Mouse (Mus musculus): ENCODE results near the gene Mrps16. TPM values are rescaled to one million over a fixed set of nuclear protein-coding genes. Genes with fewer than 3 reads are reported as not detected.

Mrps16 gene
- polyA plus RNA-seq, 1 experiment from 2014 or later = 62.8 TPM

DNA sequence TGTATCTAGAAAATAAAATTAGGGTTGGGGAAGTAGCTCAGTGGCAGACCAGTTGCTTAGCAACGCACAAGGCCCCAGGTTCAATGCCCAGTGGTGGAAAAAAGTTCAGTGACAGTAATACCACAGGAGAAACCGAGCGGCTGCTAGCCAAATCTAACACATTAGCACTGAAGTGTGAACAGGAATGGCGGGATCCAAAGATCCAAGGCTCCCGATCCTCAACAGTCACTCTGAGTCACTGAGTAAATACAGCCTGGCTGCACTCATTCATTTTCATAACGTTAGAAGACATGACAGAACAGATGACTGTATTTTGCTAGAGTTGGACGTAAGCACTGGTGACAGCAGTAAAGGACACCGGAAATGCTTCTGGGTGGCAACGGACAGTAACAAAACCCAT is 47.5 kb downstream of the Mrps16 start:
- Histone ChIP-seq H3K4me2 (ENCODE audit: low read length) (no peak overlapping the region), H3K4me1 (ENCODE audit: control insufficient read depth, insufficient read depth, low read length) (peaks cover 18% of the 10 kb centered on the region), H3K9ac (replicated peaks; ENCODE audit: low read length) (no peak overlapping the region), H3K4me3 (replicated peaks; ENCODE audit: low read depth, low read length) (no peak overlapping the region), H3K9me3 (ENCODE audit: control insufficient read depth, low read length) (no peaks in the 10 kb centered on the region), H3K27ac (replicated peaks; ENCODE audit: low read depth, low read length) (no peak overlapping the region), H3K36me3 (ENCODE audit: control insufficient read depth, insufficient read depth, low read length) (peaks cover 28% of the 10 kb centered on the region), H3K27me3 (ENCODE audit: control insufficient read depth, insufficient read depth, low read length) (no peaks in the 10 kb centered on the region)
- ATAC-seq (ENCODE audit: low FRiP score, low TSS enrichment) = no peak
- no peak for DNase-seq
- 92% methylated on average over 9 of the region's 9 CpGs for WGBS

GRCm38 (mm10) chr14:20340866-20341265 is 52.6 kb downstream of the Mrps16 start:
- H3K9me3 ChIP-seq (ENCODE audit: control insufficient read depth, low read length) = no peaks in the 10 kb centered on the region
- H3K9ac ChIP-seq (replicated peaks; ENCODE audit: low read length) = no peak overlapping the region
- H3K36me3 ChIP-seq (ENCODE audit: control insufficient read depth, insufficient read depth, low read length) = peaks cover 45% of the 10 kb centered on the region
- DNase-seq = no peak
- H3K27me3 ChIP-seq (ENCODE audit: control insufficient read depth, insufficient read depth, low read length) = no peaks in the 10 kb centered on the region
- no peak overlapping the region for H3K4me3 ChIP-seq (replicated peaks; ENCODE audit: low read depth, low read length)
- no peak overlapping the region for H3K27ac ChIP-seq (replicated peaks; ENCODE audit: low read depth, low read length)
- no peaks in the 10 kb centered on the region for H3K4me1 ChIP-seq (ENCODE audit: control insufficient read depth, insufficient read depth, low read length)
- ATAC-seq (ENCODE audit: low FRiP score, low TSS enrichment) = no peak
- H3K4me2 ChIP-seq (ENCODE audit: low read length) = no peak overlapping the region
- 86% methylated on average over 7 of the region's 7 CpGs for WGBS

GRCm38 (mm10) chr14:20340149-20340548 is 53.3 kb downstream of the Mrps16 start:
- DNase-seq (peak; percentile 37), ATAC-seq (ENCODE audit: low FRiP score, low TSS enrichment) (no peak)
- no peak overlapping the region for H3K4me2 ChIP-seq (ENCODE audit: low read length)
- H3K27ac ChIP-seq (replicated peaks; ENCODE audit: low read depth, low read length) = no peak overlapping the region
- no peaks in the 10 kb centered on the region for H3K27me3 ChIP-seq (ENCODE audit: control insufficient read depth, insufficient read depth, low read length)
- no peaks in the 10 kb centered on the region for H3K9me3 ChIP-seq (ENCODE audit: control insufficient read depth, low read length)
- WGBS = 87% methylated on average over 8 of the region's 8 CpGs
- H3K4me1 ChIP-seq (ENCODE audit: control insufficient read depth, insufficient read depth, low read length) = no peaks in the 10 kb centered on the region
- H3K4me3 ChIP-seq (replicated peaks; ENCODE audit: low read depth, low read length) = no peak overlapping the region
- H3K9ac ChIP-seq (replicated peaks; ENCODE audit: low read length) = no peak overlapping the region
- H3K36me3 ChIP-seq (ENCODE audit: control insufficient read depth, insufficient read depth, low read length) = peaks cover 50% of the 10 kb centered on the region

DNA sequence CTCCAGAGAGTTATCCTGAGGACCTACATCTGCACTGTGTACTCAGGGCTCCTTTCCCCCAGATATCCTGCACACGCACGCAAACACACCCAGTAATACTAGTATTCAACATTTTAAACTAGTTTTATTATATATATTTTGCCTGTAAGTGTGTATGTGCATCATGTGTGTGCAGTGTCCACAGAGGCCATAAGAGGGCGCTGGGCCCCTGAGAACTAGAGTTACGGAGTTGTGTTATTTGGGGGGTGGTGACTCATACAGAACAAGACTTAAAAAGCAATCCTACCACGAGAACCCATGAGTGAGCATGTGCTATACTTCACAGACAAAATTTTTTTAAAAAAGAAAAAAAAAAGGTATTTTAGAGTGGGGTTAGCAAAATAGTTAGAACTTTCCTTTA is 54.0 kb downstream of the Mrps16 start:
- no peak overlapping the region for H3K4me3 ChIP-seq (replicated peaks; ENCODE audit: low read depth, low read length)
- 96% methylated on average over 5 of the region's 5 CpGs for WGBS
- H3K9ac ChIP-seq (replicated peaks; ENCODE audit: low read length) = no peak overlapping the region
- no peak overlapping the region for H3K4me2 ChIP-seq (ENCODE audit: low read length)
- DNase-seq (no peak), ATAC-seq (ENCODE audit: low FRiP score, low TSS enrichment) (no peak)
- no peaks in the 10 kb centered on the region for H3K9me3 ChIP-seq (ENCODE audit: control insufficient read depth, low read length)
- H3K4me1 ChIP-seq (ENCODE audit: control insufficient read depth, insufficient read depth, low read length) = no peaks in the 10 kb centered on the region
- no peaks in the 10 kb centered on the region for H3K27me3 ChIP-seq (ENCODE audit: control insufficient read depth, insufficient read depth, low read length)
- H3K27ac ChIP-seq (replicated peaks; ENCODE audit: low read depth, low read length) = no peak overlapping the region
- H3K36me3 ChIP-seq (ENCODE audit: control insufficient read depth, insufficient read depth, low read length) = peaks cover 53% of the 10 kb centered on the region

Other genes with a start within 250 kb of the Mrps16 start
- 0.43 and 0.88 TPM in 2 replicates for gene Kcnk5, start 211.8 kb downstream of the Mrps16 start, polyA plus RNA-seq (2014; fragmentation: Nextera tagmentation; extraction: Ambion mirVana)
- gene Kcnk16, start 124.4 kb downstream of the Mrps16 start, polyA plus RNA-seq (2014; fragmentation: Nextera tagmentation; extraction: Ambion mirVana) = not detected in 2 replicates
- gene Nudt13, start 98.9 kb downstream of the Mrps16 start, polyA plus RNA-seq (2014; fragmentation: Nextera tagmentation; extraction: Ambion mirVana) = 10.2 and 10.7 TPM in 2 replicates
- 43.7 and 55.1 TPM in 2 replicates for gene Ecd, start 45.5 kb downstream of the Mrps16 start, polyA plus RNA-seq (2014; fragmentation: Nextera tagmentation; extraction: Ambion mirVana)
- 37.1 and 46.6 TPM in 2 replicates for gene Fam149b, start 45.5 kb downstream of the Mrps16 start, polyA plus RNA-seq (2014; fragmentation: Nextera tagmentation; extraction: Ambion mirVana)
- gene Dnajc9, start 4.7 kb downstream of the Mrps16 start, polyA plus RNA-seq (2014; fragmentation: Nextera tagmentation; extraction: Ambion mirVana) = 89.1 and 119 TPM in 2 replicates
- gene Cfap70, start 58.6 kb upstream of the Mrps16 start, polyA plus RNA-seq (2014; fragmentation: Nextera tagmentation; extraction: Ambion mirVana) = 0.38 and 1.00 TPM in 2 replicates
- gene Anxa7, start 86.5 kb upstream of the Mrps16 start, polyA plus RNA-seq (2014; fragmentation: Nextera tagmentation; extraction: Ambion mirVana) = 9.4 and 11.6 TPM in 2 replicates
- 0.27 and 0.49 TPM in 2 replicates for gene Mss51, start 103.3 kb upstream of the Mrps16 start, polyA plus RNA-seq (2014; fragmentation: Nextera tagmentation; extraction: Ambion mirVana)
- gene Ppp3cb, start 152.9 kb upstream of the Mrps16 start, polyA plus RNA-seq (2014; fragmentation: Nextera tagmentation; extraction: Ambion mirVana) = 119 and 122 TPM in 2 replicates
- gene Usp54, start 247.4 kb upstream of the Mrps16 start, polyA plus RNA-seq (2014; fragmentation: Nextera tagmentation; extraction: Ambion mirVana) = 10.9 and 14.5 TPM in 2 replicates